Mouse (Mus musculus) CH12.LX (cell line): ENCODE results near the gene Tmem54.
A peak's percentile ranks its signal among the peaks of the same experiment; 100 is the strongest.

Experiments
- EP300 ChIP-seq: IDR thresholded peaks from 2 replicates; pipeline ENCODE4 v1.6.1; 2011; ENCODE audit warnings: low read length, improper control_type of control experiment
- ETS1 ChIP-seq: conservative IDR thresholded peaks from 2 replicates; pipeline ENCODE4 v1.6.1; 2012; ENCODE audit warnings: low read depth, mild to moderate bottlenecking, inconsistent platforms, low read length, improper control_type of control experiment, moderate library complexity
- MYC ChIP-seq: IDR thresholded peaks from 2 replicates; pipeline ENCODE4 v1.6.1; 2011; ENCODE audit warnings: low read depth, mild to moderate bottlenecking, improper control_type of control experiment, low read length
- POLR2A ChIP-seq: IDR thresholded peaks from 2 replicates; pipeline ENCODE4 v1.6.1; 2011; ENCODE audit warnings: low read depth, mild to moderate bottlenecking, improper control_type of control experiment, low read length
- SMC3 ChIP-seq: IDR thresholded peaks from 2 replicates; pipeline ENCODE4 v1.6.1; 2011; ENCODE audit warnings: low read depth, low read length, improper control_type of control experiment
- UBTF ChIP-seq: IDR thresholded peaks from 2 replicates; pipeline ENCODE4 v1.6.1; 2012; ENCODE audit warnings: low read depth, mild to moderate bottlenecking, inconsistent platforms, low read length, improper control_type of control experiment, moderate library complexity
- USF1 ChIP-seq: IDR thresholded peaks from 2 replicates; pipeline ENCODE4 v1.6.1; 2014; ENCODE audit warnings: low read depth, mild to moderate bottlenecking, inconsistent platforms, low read length, improper control_type of control experiment
- ZC3H11A ChIP-seq: IDR thresholded peaks from 2 replicates; pipeline ENCODE4 v1.6.1; 2012; ENCODE audit warnings: low read depth, mild to moderate bottlenecking, inconsistent platforms, low read length, improper control_type of control experiment

GRCm38 (mm10) chr4:129057533-129058206 lies 47.7 kb upstream of the Tmem54 start:
- TF ChIP-seq EP300, result no peak
- peak; percentile 98 for TF ChIP-seq POLR2A
- TF ChIP-seq ZC3H11A, result no peak
- no peak for TF ChIP-seq UBTF
- peak; percentile 77 for TF ChIP-seq USF1
- TF ChIP-seq SMC3, result no peak
- TF ChIP-seq MYC, result no peak
- no peak for TF ChIP-seq ETS1
